Mouse (Mus musculus) limb, embryonic 14.5 days (tissue): ENCODE data around the gene Saa2. TPM values are rescaled to one million over a fixed set of nuclear protein-coding genes. Genes with fewer than 3 reads are reported as not detected.

Experiments used
- ATAC-seq: fragments of 200-750 bp; cut with Nextera tagmentation; 2 replicates; pipeline ENCODE4 v1.8.0; 2017; ENCODE audit warnings: low read depth, moderate number of reproducible peaks, moderate TSS enrichment; ENCODE audit not compliant: low FRiP score
- DNase-seq: peaks from one replicate; pipeline ENCODE4 v3.0.0-alpha.2; 2015; ENCODE audit warnings: low spot score
- H3K27ac ChIP-seq: fragments of 300-500 bp; sonication (generic); replicated peaks from 2 replicates; pipeline ENCODE4 v1.5.1; 2014; ENCODE audit warnings: low read depth, mild to moderate bottlenecking, low read length, moderate library complexity, mixed read lengths
- H3K27me3 ChIP-seq: fragments of 300-500 bp; sonication (generic); 2 replicates; pipeline ENCODE4 v1.6.1; 2014; ENCODE audit warnings: low read length, mixed read lengths; ENCODE audit not compliant: control insufficient read depth, insufficient read depth
- H3K36me3 ChIP-seq: fragments of 300-500 bp; sonication (generic); 2 replicates; pipeline ENCODE4 v1.6.1; 2014; ENCODE audit warnings: mild to moderate bottlenecking, low read length, moderate library complexity, mixed read lengths; ENCODE audit not compliant: control insufficient read depth, insufficient read depth
- H3K4me1 ChIP-seq: fragments of 300-500 bp; sonication (generic); 2 replicates; pipeline ENCODE4 v1.6.1; 2014; ENCODE audit warnings: antibody characterized with exemption, low read length, mixed read lengths; ENCODE audit not compliant: control insufficient read depth, insufficient read depth
- H3K4me2 ChIP-seq: fragments of 300-500 bp; sonication (generic); replicated peaks from 2 replicates; pipeline ENCODE4 v1.6.1; 2014; ENCODE audit warnings: low read depth, mild to moderate bottlenecking, low read length, moderate library complexity; ENCODE audit not compliant: severe bottlenecking
- H3K4me3 ChIP-seq: fragments of 300-500 bp; sonication (generic); replicated peaks from 2 replicates; pipeline ENCODE4 v1.5.1; 2014; ENCODE audit warnings: low read length
- H3K9ac ChIP-seq: fragments of 300-500 bp; sonication (generic); 2 replicates; pipeline ENCODE4 v1.6.1; 2014; ENCODE audit warnings: mild to moderate bottlenecking, low read depth, low read length, moderate library complexity; ENCODE audit not compliant: severe bottlenecking
- H3K9me3 ChIP-seq: fragments of 300-500 bp; sonication (generic); 2 replicates; pipeline ENCODE4 v1.6.1; 2016; ENCODE audit warnings: low read length; ENCODE audit not compliant: control insufficient read depth
- POLR2A ChIP-seq: fragments of 200-500 bp; IDR thresholded peaks from 2 replicates; pipeline ENCODE4 v1.8.0; 2012; ENCODE audit warnings: inconsistent platforms, mild to moderate bottlenecking, moderate library complexity, borderline replicate concordance; ENCODE audit not compliant: insufficient read depth, insufficient read length; ENCODE audit errors: extremely low read depth
- WGBS: fragments of 180-500 bp; shearing (Covaris S2); extraction: QIAGEN DNeasy Blood & Tissue Kit; methylation state at CpG from one replicate; pipeline ENCODE4 v1.1.7; 2014; 5-methylcytosine and 5-hydroxymethylcytosine counted together
- polyA plus RNA-seq, 2 experiments: library from polyadenylated mRNA; depleted of rRNA in 1 of 2; stranded (reverse) in 1 of 2; unstranded in 1 of 2; fragments of >200 nt; fragmentation: Nextera tagmentation in 1 of 2; extraction: Ambion mirVana in 1 of 2; gene quantifications; 2 replicates each; pipeline versions ENCODE4 v1.2.1 to v1.2.3; 2012 to 2014

The Saa2 gene
- polyA plus RNA-seq, 2 experiments: 0.47 to 1.1 TPM

GRCm38 (mm10) chr7:46716897-46717296 is 34.7 kb upstream of the Saa2 start:
- DNase-seq (no peak), ATAC-seq (no peak)
- Histone ChIP-seq H3K9me3 (no peaks in the 10 kb centered on the region), H3K36me3 (no peaks in the 10 kb centered on the region), H3K4me3 (no peak overlapping the region), H3K27me3 (no peaks in the 10 kb centered on the region), H3K4me1 (no peaks in the 10 kb centered on the region), H3K9ac (no peak overlapping the region), H3K4me2 (no peak overlapping the region), H3K27ac (no peak overlapping the region)
- no peak for TF ChIP-seq POLR2A
- whole genome bisulfite sequencing: 42% methylated on average over 5 of the region's 5 CpGs

- 83% methylated on average over 7 of the region's 7 CpGs for WGBS
- H3K4me1 ChIP-seq: no peaks in the 10 kb centered on the region
- H3K4me3 ChIP-seq: no peak overlapping the region
- no peak for TF ChIP-seq POLR2A
- ATAC-seq: no peak
- no peak overlapping the region for H3K4me2 ChIP-seq
- H3K36me3 ChIP-seq: no peaks in the 10 kb centered on the region
- H3K9ac ChIP-seq: no peak overlapping the region
- H3K27ac ChIP-seq: no peak overlapping the region
- DNase-seq: no peak
- no peaks in the 10 kb centered on the region for H3K9me3 ChIP-seq
- no peaks in the 10 kb centered on the region for H3K27me3 ChIP-seq
Measured at GRCm38 (mm10) chr7:46718591-46719270, 32.9 kb upstream of the Saa2 start.

GRCm38 (mm10) chr7:46719526-46719925 is 32.1 kb upstream of the Saa2 start:
- DNase-seq: no peak

GRCm38 (mm10) chr7:46720460-46720859 is 31.1 kb upstream of the Saa2 start:
- H3K27me3 ChIP-seq: no peaks in the 10 kb centered on the region
- no peak overlapping the region for H3K27ac ChIP-seq
- ATAC-seq (no peak), DNase-seq (no peak)
- no peaks in the 10 kb centered on the region for H3K9me3 ChIP-seq
- H3K4me2 ChIP-seq: no peak overlapping the region
- no peaks in the 10 kb centered on the region for H3K36me3 ChIP-seq
- no peak overlapping the region for H3K4me3 ChIP-seq
- 75% methylated on average over 9 of the region's 9 CpGs for WGBS
- no peak overlapping the region for H3K9ac ChIP-seq
- no peaks in the 10 kb centered on the region for H3K4me1 ChIP-seq
- no peak for TF ChIP-seq POLR2A

More at GRCm38 (mm10) chr7:46719526-46719925, 32.1 kb upstream of the Saa2 start:
- Histone ChIP-seq H3K4me2 (no peak overlapping the region), H3K4me1 (no peaks in the 10 kb centered on the region), H3K27me3 (no peaks in the 10 kb centered on the region), H3K4me3 (no peak overlapping the region), H3K27ac (no peak overlapping the region), H3K9me3 (no peaks in the 10 kb centered on the region), H3K9ac (no peak overlapping the region), H3K36me3 (no peaks in the 10 kb centered on the region)
- TF ChIP-seq POLR2A: no peak
- WGBS: 76% methylated on average over 7 of the region's 7 CpGs
- no peak for ATAC-seq

GRCm38 (mm10) chr7:46723354-46723753 is 28.2 kb upstream of the Saa2 start:
- Histone ChIP-seq H3K4me3 (no peak overlapping the region), H3K9ac (no peak overlapping the region), H3K4me2 (no peak overlapping the region), H3K4me1 (no peaks in the 10 kb centered on the region), H3K27me3 (no peaks in the 10 kb centered on the region), H3K9me3 (no peaks in the 10 kb centered on the region), H3K27ac (no peak overlapping the region), H3K36me3 (no peaks in the 10 kb centered on the region)
- no peak for TF ChIP-seq POLR2A
- ATAC-seq (no peak), DNase-seq (no peak)
- WGBS: 96% methylated on average over 6 of the region's 6 CpGs
